Mouse (Mus musculus) spleen, postnatal 10 days (tissue): ENCODE results near the gene C2cd2.

Experiments
- DNase-seq, 2 experiments: peaks; one replicate each; pipeline ENCODE4 v3.0.0; 2021 to 2022; ENCODE audit warnings: low spot score in 2 of 2

The C2cd2 gene

DNA sequence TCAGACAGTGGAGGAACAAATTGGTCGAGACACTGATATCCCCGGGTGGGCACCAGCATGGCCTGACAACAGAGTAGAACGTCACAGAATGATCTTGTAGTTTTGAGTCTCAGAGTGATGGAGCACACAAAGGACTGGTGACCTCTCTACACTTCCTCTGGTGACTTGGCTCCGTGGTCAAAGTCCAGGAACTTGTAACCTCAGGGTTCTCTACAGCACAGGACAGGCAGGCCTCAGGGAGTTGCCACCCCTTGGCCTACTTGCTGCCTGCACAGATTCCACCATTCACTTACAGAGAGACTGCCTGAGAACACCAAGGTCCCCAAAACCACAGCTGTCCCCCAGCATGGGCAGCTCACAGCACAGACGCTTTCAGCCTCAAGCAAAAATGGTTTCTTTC lies 147.1 kb downstream of the C2cd2 start:
- no peak for DNase-seq

DNA sequence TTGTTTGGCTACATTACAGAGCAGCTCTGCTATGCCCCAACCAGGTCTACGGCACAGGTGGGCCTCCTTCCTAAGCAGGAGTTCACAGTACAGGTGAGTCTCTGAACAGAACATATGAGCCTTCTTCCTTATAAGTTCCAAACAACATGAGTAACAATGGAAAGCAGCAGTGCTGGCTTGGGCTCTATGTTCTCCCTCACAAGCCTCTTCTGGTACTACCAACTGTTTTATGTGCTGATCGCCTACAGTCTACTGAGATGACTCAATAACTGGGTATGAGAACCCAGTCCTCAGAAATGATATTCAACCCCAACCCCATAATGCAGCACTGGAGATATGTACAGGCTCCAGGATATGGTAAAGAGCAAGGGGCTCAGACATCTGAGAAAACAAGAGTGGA lies 148.3 kb downstream of the C2cd2 start:
- DNase-seq: no peak

DNA sequence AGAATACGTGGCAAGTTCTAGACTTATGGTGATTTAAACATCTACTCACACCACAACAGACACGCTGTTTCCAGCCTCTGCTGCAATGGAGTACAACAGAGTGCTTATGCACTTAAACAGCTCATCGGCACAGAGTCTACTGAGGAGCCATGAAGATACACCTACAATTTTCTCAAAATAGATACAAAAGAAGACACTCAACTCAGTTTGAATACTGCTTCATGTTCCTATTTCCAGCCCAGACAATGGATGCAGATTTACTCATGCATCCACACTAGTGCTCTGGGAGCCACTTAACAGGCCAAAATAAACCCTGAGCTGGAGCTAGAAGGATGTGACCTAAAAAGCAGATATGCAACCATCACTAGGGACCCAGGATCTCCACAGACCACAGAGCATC lies 153.5 kb downstream of the C2cd2 start:
- DNase-seq: no peak

DNA sequence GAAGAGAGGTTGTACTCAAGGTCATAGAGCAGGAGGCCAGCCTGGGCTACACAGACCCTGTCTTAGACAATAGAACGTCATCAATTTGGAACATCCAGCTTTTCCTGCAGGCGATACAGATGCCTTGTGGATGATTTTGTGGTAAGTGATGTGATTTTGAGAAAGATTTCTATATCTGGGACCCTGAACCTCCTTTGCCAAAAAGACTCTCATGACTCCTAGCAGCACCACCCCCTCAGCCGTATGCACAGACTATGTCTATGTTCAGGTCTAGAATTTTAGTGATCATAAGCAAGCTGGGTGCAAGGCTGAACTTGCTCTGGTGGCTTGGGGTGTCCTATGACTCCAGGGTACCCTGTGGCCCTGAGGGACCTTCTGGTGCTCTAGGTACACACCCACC lies 156.8 kb downstream of the C2cd2 start:
- no peak for DNase-seq
